Mouse (Mus musculus) midbrain, postnatal 0 days (tissue): ENCODE data around the gene Pax9. TPM values are rescaled to one million over a fixed set of nuclear protein-coding genes. Genes with fewer than 3 reads are reported as not detected.

Experiments
- ATAC-seq: fragments of 200-750 bp; cut with Nextera tagmentation; 2 replicates; pipeline ENCODE4 v1.8.0; 2017; ENCODE audit warnings: moderate number of reproducible peaks, mild to moderate bottlenecking, moderate TSS enrichment, moderate library complexity; ENCODE audit not compliant: low FRiP score
- DNase-seq: peaks from one replicate; pipeline ENCODE4 v3.0.0-alpha.2; 2015; ENCODE audit warnings: low spot score
- H3K27ac ChIP-seq: fragments of 300-500 bp; sonication (generic); 2 replicates; pipeline ENCODE4 v1.5.1; 2014; ENCODE audit warnings: low read depth, mild to moderate bottlenecking, low read length, mixed read lengths
- H3K27me3 ChIP-seq: fragments of 300-500 bp; sonication (generic); 2 replicates; pipeline ENCODE4 v1.6.1; 2014; ENCODE audit warnings: low read length, control low read depth, mixed read lengths; ENCODE audit not compliant: insufficient read depth
- H3K36me3 ChIP-seq: fragments of 300-500 bp; sonication (generic); 2 replicates; pipeline ENCODE4 v1.6.1; 2014; ENCODE audit warnings: low read length, control low read depth, mixed read lengths; ENCODE audit not compliant: insufficient read depth
- H3K4me1 ChIP-seq: fragments of 300-500 bp; sonication (generic); 2 replicates; pipeline ENCODE4 v1.6.1; 2014; ENCODE audit warnings: mild to moderate bottlenecking, control low read depth, antibody characterized with exemption, low read length, mixed read lengths; ENCODE audit not compliant: insufficient read depth
- H3K4me2 ChIP-seq: fragments of 300-500 bp; sonication (generic); 2 replicates; pipeline ENCODE4 v1.6.1; 2014; ENCODE audit warnings: low read depth, mild to moderate bottlenecking, low read length, mixed read lengths; ENCODE audit not compliant: poor library complexity, severe bottlenecking
- H3K4me3 ChIP-seq: fragments of 300-500 bp; sonication (generic); 2 replicates; pipeline ENCODE4 v1.5.1; 2014; ENCODE audit warnings: low read depth, mild to moderate bottlenecking, low read length, moderate library complexity
- H3K9ac ChIP-seq: fragments of 300-500 bp; sonication (generic); replicated peaks from 2 replicates; pipeline ENCODE4 v1.6.1; 2014; ENCODE audit warnings: mild to moderate bottlenecking, low read length, moderate library complexity, mixed read lengths; ENCODE audit not compliant: poor library complexity, severe bottlenecking
- H3K9me3 ChIP-seq: fragments of 300-500 bp; sonication (generic); 2 replicates; pipeline ENCODE4 v1.6.1; 2016; ENCODE audit warnings: low read length, control low read depth
- CTCF ChIP-seq: IDR thresholded peaks from 2 replicates; pipeline ENCODE4 v1.5.1; 2016; ENCODE audit warnings: antibody characterized with exemption, mild to moderate bottlenecking
- WGBS: fragments of 180-500 bp; shearing (Covaris S2); extraction: QIAGEN DNeasy Blood & Tissue Kit; methylation state at CpG from one replicate; pipeline ENCODE4 v1.1.7; 2014; 5-methylcytosine and 5-hydroxymethylcytosine counted together
- polyA plus RNA-seq: library from polyadenylated mRNA; unstranded; fragments of >200 nt; fragmentation: Nextera tagmentation; extraction: Ambion mirVana; gene quantifications from 2 replicates; pipeline ENCODE4 v1.2.1, GENCODE M21; 2015
- total RNA-seq: library from RNA; depleted of rRNA; stranded (reverse); fragments of >200 nt; gene quantifications from 2 replicates; pipeline ENCODE4 v1.2.3, GENCODE M21; 2014; rRNA removed

The Pax9 gene
- total RNA-seq (not detected in 2 replicates), polyA plus RNA-seq (not detected in 2 replicates)

DNA sequence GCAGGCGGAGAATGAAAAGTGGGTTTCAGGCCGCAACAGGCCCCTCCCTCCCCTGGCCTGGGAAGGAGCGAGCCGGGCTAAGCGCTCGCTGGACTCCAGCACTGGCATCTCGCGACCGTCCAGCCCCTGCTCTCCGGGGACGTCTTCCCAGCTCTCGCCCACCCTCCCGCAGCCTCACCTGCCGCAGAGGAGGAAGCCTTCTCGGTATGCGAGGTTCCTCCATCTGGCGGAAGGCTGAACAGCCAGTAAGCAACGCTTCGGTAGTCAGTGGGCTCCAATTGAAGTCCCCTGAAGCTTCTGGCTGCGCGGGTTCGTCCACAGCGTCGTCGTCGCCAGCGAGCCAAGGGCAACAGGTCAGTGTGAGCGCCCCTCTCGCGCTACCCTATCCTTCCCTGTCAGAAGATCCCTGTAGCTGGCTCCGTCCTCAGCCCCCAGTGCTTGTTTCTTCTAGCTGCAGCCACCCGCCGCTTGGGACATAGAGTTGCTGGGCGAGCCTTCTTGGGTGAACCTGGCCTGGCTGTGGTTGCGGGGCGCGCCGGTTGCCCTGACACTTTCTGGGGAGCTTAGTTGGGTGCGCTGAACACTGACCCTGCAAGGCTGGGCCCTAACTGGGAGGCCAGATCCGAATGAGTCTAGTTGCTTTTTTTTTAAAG, at the start of gene Pax9:
Gene Pax9 (plus strand): TSS at position 341 of the 653 bp plus-strand sequence.
- Histone ChIP-seq H3K27me3 (peaks cover 93% of the 10 kb centered on the region), H3K4me3 (no peak within 1 kb of the TSS), H3K9me3 (no peaks in the 10 kb centered on the region), H3K4me1 (0 out of 2 replicates have a peak, but pooled peaks cover 3% of the 10 kb centered on the region), H3K9ac (no peak within 1 kb of the TSS), H3K27ac (no peak within 1 kb of the TSS), H3K36me3 (no peaks in the 10 kb centered on the region), H3K4me2 (no peak within 1 kb of the TSS)
- TF ChIP-seq CTCF = no peak
- ATAC-seq (no peak), DNase-seq (no peak)
- WGBS = 1% methylated on average over 40 of the region's 40 CpGs

DNA sequence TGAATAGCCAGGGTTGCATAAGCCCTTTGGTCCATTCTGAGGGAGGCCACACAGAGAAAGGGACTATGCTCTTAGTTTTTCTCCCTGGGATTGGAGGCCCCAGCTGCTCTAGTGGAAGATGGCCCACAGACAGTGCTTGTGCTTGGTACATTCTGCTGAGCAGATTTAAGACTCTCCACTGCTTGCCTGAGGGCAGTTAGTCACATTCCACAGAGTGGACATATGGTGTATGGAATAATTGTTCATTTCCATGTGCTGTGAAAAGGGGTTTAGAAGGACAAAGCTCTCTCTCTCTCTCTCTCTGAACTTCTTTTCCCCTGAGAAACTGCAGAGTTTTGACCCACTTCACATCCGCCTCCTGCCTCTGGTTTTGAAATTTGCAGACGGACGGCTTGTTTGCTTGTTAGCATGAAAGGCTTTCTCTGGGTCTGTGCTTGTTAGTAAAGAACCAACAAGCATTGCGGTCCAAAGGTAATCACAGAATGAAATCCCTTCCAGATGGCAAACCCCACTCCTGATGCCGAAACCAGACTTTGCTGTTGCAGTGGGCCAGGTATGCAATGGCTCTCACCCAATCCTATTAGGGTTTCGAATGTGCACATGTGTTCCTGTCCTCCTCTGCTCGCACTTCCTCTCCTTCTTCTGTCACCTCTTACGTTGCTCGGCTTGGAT, 22.0 kb upstream of the Pax9 start:
- 67% methylated on average over 9 of the region's 9 CpGs for WGBS
- DNase-seq = no peak
- H3K9ac ChIP-seq = no peak overlapping the region
- H3K9me3 ChIP-seq = no peaks in the 10 kb centered on the region
- no peaks in the 10 kb centered on the region for H3K27me3 ChIP-seq
- no peaks in the 10 kb centered on the region for H3K36me3 ChIP-seq
- no peak overlapping the region for H3K27ac ChIP-seq
- no peaks in the 10 kb centered on the region for H3K4me1 ChIP-seq
- TF ChIP-seq CTCF = no peak
- no peak overlapping the region for H3K4me2 ChIP-seq
- H3K4me3 ChIP-seq = no peak overlapping the region
- ATAC-seq = no peak

DNA sequence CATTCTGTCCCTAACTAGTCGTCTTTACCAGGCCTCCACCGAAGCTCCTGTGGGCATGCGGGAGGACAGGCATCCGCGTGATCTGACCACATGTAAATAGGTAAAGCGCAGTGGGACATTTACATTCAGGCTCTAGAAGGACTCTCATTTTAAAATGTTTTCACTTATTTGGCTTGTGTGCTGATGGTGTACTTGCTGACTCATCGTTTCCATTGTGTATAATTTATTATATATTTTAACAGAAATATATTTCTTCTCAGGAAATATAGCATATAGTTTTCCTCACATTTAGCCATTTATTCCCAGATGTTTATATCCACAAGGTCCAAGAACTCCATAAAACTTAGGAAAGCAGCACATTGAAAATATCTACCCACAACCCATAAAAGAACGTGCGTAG, 20.8 kb upstream of the Pax9 start:
- H3K27ac ChIP-seq = no peak overlapping the region
- 95% methylated on average over 9 of the region's 9 CpGs for WGBS
- ATAC-seq = no peak
- no peaks in the 10 kb centered on the region for H3K4me1 ChIP-seq
- TF ChIP-seq CTCF = no peak
- H3K27me3 ChIP-seq = no peaks in the 10 kb centered on the region
- no peak overlapping the region for H3K9ac ChIP-seq
- no peaks in the 10 kb centered on the region for H3K36me3 ChIP-seq
- no peak for DNase-seq
- H3K4me3 ChIP-seq = no peak overlapping the region
- H3K4me2 ChIP-seq = no peak overlapping the region
- no peaks in the 10 kb centered on the region for H3K9me3 ChIP-seq

DNA sequence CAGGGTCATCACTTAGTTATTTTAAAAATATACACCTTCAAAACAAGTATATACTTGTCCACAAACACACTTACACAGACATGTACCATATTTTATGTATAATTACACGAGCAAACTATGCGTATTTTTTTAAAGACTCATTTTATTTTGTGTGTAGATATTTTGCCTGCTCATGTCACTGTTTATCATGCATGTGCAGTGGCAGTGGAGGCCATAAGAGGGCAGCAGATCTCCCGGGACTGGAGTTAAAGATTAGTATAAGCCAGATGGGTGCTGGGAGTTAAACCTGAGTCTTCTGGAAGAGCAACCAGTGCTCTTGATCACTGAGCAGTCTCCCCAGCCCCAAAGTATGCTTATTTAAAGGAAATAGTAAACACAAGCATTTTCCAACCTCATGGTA, 16.8 kb upstream of the Pax9 start:
- no peak for DNase-seq
- ATAC-seq = no peak

DNA sequence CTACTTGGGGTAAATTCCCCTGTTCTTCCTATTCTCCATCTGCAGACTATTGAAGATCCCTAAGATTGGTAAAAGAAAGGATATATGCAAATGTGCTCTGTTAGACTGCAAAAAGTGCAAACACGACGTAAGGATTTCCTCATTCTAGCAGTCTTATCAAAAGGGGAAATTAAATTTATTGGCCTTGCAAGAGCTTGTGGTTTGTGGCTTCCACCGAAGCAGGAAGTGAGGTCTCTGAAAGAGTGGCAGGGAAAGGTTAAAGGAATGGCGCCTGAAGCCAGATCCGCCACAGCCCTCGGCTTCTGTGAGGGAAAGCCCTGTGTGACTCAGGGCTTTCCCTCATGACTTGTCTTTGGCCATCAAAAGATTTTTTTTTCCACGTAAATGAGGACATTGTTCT, 13.9 kb upstream of the Pax9 start:
- H3K27ac ChIP-seq = no peak overlapping the region
- no peak for TF ChIP-seq CTCF
- ATAC-seq = no peak
- no peak for DNase-seq
- H3K36me3 ChIP-seq = no peaks in the 10 kb centered on the region
- no peaks in the 10 kb centered on the region for H3K9me3 ChIP-seq
- 73% methylated on average over 7 of the region's 7 CpGs for WGBS
- no peak overlapping the region for H3K4me2 ChIP-seq
- no peak overlapping the region for H3K9ac ChIP-seq
- peaks cover 6% of the 10 kb centered on the region for H3K4me1 ChIP-seq
- peaks cover 37% of the 10 kb centered on the region for H3K27me3 ChIP-seq
- H3K4me3 ChIP-seq = no peak overlapping the region

More for the DNA sequence above, 16.8 kb upstream of the Pax9 start:
- Histone ChIP-seq H3K36me3 (no peaks in the 10 kb centered on the region), H3K27ac (no peak overlapping the region), H3K9ac (no peak overlapping the region), H3K4me3 (no peak overlapping the region), H3K4me2 (no peak overlapping the region), H3K27me3 (peaks cover 12% of the 10 kb centered on the region; the same call in 1 of the 2 replicates), H3K9me3 (no peaks in the 10 kb centered on the region), H3K4me1 (no peaks in the 10 kb centered on the region)
- 42% methylated on average over 3 of the region's 3 CpGs for whole genome bisulfite sequencing
- TF ChIP-seq CTCF = peak; percentile 62
